8 mouse cellular contexts compared by ENCODE assay signal in the genomic region with DNA sequence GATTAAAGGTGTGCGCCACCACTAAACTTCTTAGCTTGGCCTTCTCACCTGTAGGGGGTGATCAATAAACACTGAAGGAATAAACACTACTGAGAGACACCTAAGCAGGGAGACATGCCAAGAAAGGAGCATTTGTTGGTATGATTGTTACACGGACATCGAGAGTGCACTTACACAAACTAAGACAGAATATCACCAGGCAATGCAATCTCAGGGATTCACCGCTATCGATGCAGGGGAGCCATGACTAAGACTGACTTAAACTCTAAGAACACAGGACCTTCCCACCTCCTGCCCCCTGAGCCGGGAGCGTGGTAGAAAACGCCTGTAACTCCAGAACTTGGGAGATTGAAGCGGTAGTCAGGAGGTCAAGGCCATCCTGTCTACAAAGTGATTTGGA. TPM values are rescaled to one million over a fixed set of nuclear protein-coding genes. Genes with fewer than 3 reads are reported as not detected.
A peak's percentile ranks its signal among the peaks of the same experiment; 100 is the strongest.
DNase-seq lines count a peak whose midpoint lies in the region; ATAC-seq lines count a peak whose summit lies in the region.

No protein-coding gene starts in this region.

- H3K27ac ChIP-seq in liver, embryonic 12.5 days = peak overlapping the region; percentile 83

- peak overlapping the region; percentile 87 for H3K9ac ChIP-seq in liver, embryonic 12.5 days

- 28% methylated on average over 9 of the region's 9 CpGs for WGBS in liver, embryonic 12.5 days (ENCODE audit: insufficient replicate concordance)

- no peak for ATAC-seq in liver, embryonic 12.5 days

- H3K4me2 ChIP-seq in liver, embryonic 12.5 days = peak overlapping the region; percentile 92

- peaks cover 48% of the 10 kb centered on the region for H3K36me3 ChIP-seq in erythroblast, embryonic 14.5 days (ENCODE audit: control insufficient read depth)
- peaks cover 56% of the 10 kb centered on the region for H3K36me3 ChIP-seq in liver, embryonic 12.5 days

- peak overlapping the region; percentile 89 for H3K4me3 ChIP-seq in erythroblast, embryonic 14.5 days (replicated peaks)
- H3K4me3 ChIP-seq in liver, embryonic 12.5 days = peak overlapping the region; percentile 68

- H3K27me3 ChIP-seq in erythroblast, embryonic 14.5 days (ENCODE audit: control insufficient read depth) = no peaks in the 10 kb centered on the region
- H3K27me3 ChIP-seq in liver, embryonic 12.5 days (replicated peaks) = no peaks in the 10 kb centered on the region

- peaks cover 32% of the 10 kb centered on the region for H3K4me1 ChIP-seq in erythroblast, embryonic 14.5 days (ENCODE audit: control insufficient read depth)
- peaks cover 31% of the 10 kb centered on the region for H3K4me1 ChIP-seq in liver, embryonic 12.5 days

- peak; percentile 32 to 33 for DNase-seq in adrenal gland, postnatal 36 days
- DNase-seq in adrenal gland, postnatal 25 days = no peak
- peak; percentile 36 for DNase-seq in 3T3-L1 (ENCODE audit: low read depth, low spot score)
- DNase-seq in cerebellum, adult 18-20 months = no peak
- DNase-seq in layer of hippocampus, postnatal 10 days (ENCODE audit: low spot score in 2 of 2) = no peak
- no peak for DNase-seq in B cell, adult 2 months

- no peaks in the 10 kb centered on the region for H3K9me3 ChIP-seq in erythroblast, embryonic 14.5 days (ENCODE audit: control insufficient read depth, low read length)
- no peaks in the 10 kb centered on the region for H3K9me3 ChIP-seq in liver, embryonic 12.5 days (replicated peaks)

RNA-seq across cellular contexts. Expression of a gene that starts 0.7 kb away (rescaled TPM):
- total RNA-seq in adrenal gland, postnatal 36 days (2021) = 10 to 100 TPM; 81.4 to 86.2 TPM
- 78.8 and 86.5 TPM in 2 replicates for total RNA-seq in adrenal gland, postnatal 25 days (2021)
- 32.0 and 39.4 TPM in 2 replicates for polyA plus RNA-seq in erythroblast, embryonic 14.5 days (2012)
- polyA plus RNA-seq in liver, embryonic 12.5 days (2016; fragmentation: Nextera tagmentation; extraction: Ambion mirVana) = 122 and 123 TPM in 2 replicates
- 10 to 100 TPM; 45.7 to 52.1 TPM for total RNA-seq in layer of hippocampus, postnatal 10 days (2021)

RNA-seq across cellular contexts. Expression of a gene that starts 0.8 kb away (rescaled TPM):
- 10 to 100 TPM; 18.5 to 18.8 TPM for total RNA-seq in adrenal gland, postnatal 36 days (2021)
- total RNA-seq in adrenal gland, postnatal 25 days (2021) = 15.4 and 22.3 TPM in 2 replicates
- 2.7 and 4.0 TPM in 2 replicates for polyA plus RNA-seq in erythroblast, embryonic 14.5 days (2012)
- 20.4 and 22.3 TPM in 2 replicates for polyA plus RNA-seq in liver, embryonic 12.5 days (2016; fragmentation: Nextera tagmentation; extraction: Ambion mirVana)
- 10 to 100 TPM; 14.1 to 17.2 TPM for total RNA-seq in layer of hippocampus, postnatal 10 days (2021)

RNA-seq across cellular contexts. Expression of a gene that starts 15.0 kb away (rescaled TPM):
- not detected for total RNA-seq in adrenal gland, postnatal 36 days (2021)
- not detected in 2 replicates for total RNA-seq in adrenal gland, postnatal 25 days (2021)
- polyA plus RNA-seq in erythroblast, embryonic 14.5 days (2012) = not detected in 2 replicates
- not detected in 2 replicates for polyA plus RNA-seq in liver, embryonic 12.5 days (2016; fragmentation: Nextera tagmentation; extraction: Ambion mirVana)
- under 1 TPM; 0.46 to 0.54 TPM for total RNA-seq in layer of hippocampus, postnatal 10 days (2021)

RNA-seq across cellular contexts. Expression of a gene that starts 24.3 kb away (rescaled TPM):
- total RNA-seq in adrenal gland, postnatal 36 days (2021) = 1 to 10 TPM; 2.2 to 3.5 TPM
- total RNA-seq in adrenal gland, postnatal 25 days (2021) = 3.9 and 5.3 TPM in 2 replicates
- 0.03 TPM in 1 of 2 replicates, not detected in the other for polyA plus RNA-seq in erythroblast, embryonic 14.5 days (2012)
- polyA plus RNA-seq in liver, embryonic 12.5 days (2016; fragmentation: Nextera tagmentation; extraction: Ambion mirVana) = 1.7 and 1.9 TPM in 2 replicates
- total RNA-seq in layer of hippocampus, postnatal 10 days (2021) = 1 to 10 TPM; 2.0 to 2.2 TPM

RNA-seq across cellular contexts. Expression of a gene that starts 25.6 kb away (rescaled TPM):
- 10 to 100 TPM; 73.7 to 82.5 TPM for total RNA-seq in adrenal gland, postnatal 36 days (2021)
- total RNA-seq in adrenal gland, postnatal 25 days (2021) = 71.4 and 75.2 TPM in 2 replicates
- polyA plus RNA-seq in erythroblast, embryonic 14.5 days (2012) = 17.4 and 17.6 TPM in 2 replicates
- 28.5 and 29.0 TPM in 2 replicates for polyA plus RNA-seq in liver, embryonic 12.5 days (2016; fragmentation: Nextera tagmentation; extraction: Ambion mirVana)
- 100 to 1,000 TPM; 150 to 167 TPM for total RNA-seq in layer of hippocampus, postnatal 10 days (2021)

Comparison
In these comparisons a context has a peak if more than half of its experiments do, and no peak if none do; other contexts are left out.
1. DNase-seq: peak in adrenal gland, postnatal 36 days (2 of 2) and 3T3-L1 (single experiment); none in adrenal gland, postnatal 25 days (single experiment), cerebellum, adult 18-20 months (0 of 2), layer of hippocampus, postnatal 10 days (0 of 2) and B cell, adult 2 months (0 of 2).